Mouse (Mus musculus) bone marrow macrophage, adult 2 months (primary cell): ENCODE data around the gene Notch2. TPM values are rescaled to one million over a fixed set of nuclear protein-coding genes. Genes with fewer than 3 reads are reported as not detected.
A peak's percentile ranks its signal among the peaks of the same experiment; 100 is the strongest.

Source experiments
- H3K27ac ChIP-seq: 2 replicates; pipeline ENCODE4 v1.5.1; 2012; ENCODE audit warnings: low read depth, low read length; ENCODE audit not compliant: insufficient read depth
- H3K4me1 ChIP-seq: 2 replicates; pipeline ENCODE4 v1.6.1; 2012; ENCODE audit warnings: low read length; ENCODE audit not compliant: control insufficient read depth, insufficient read depth
- H3K4me3 ChIP-seq: 2 replicates; pipeline ENCODE4 v1.5.1; 2012; ENCODE audit warnings: mild to moderate bottlenecking, low read length, moderate library complexity; ENCODE audit not compliant: insufficient read depth
- CTCF ChIP-seq: IDR thresholded peaks from 2 replicates; pipeline ENCODE4 v1.5.1; 2012; ENCODE audit warnings: low read depth, mild to moderate bottlenecking, low read length, moderate library complexity
- POLR2A ChIP-seq: IDR thresholded peaks from 2 replicates; pipeline ENCODE4 v1.6.1; 2012; ENCODE audit warnings: mild to moderate bottlenecking, low read depth, low read length, borderline replicate concordance
- polyA plus RNA-seq: library from polyadenylated mRNA; stranded (reverse); fragments of >200 nt; gene quantifications from 2 replicates; pipeline ENCODE4 v1.2.4, GENCODE M21; 2012; ENCODE audit not compliant: missing spikeins, insufficient read depth, insufficient read length

Gene Notch2
- polyA plus RNA-seq, 1 experiment: 82.2 TPM

DNA sequence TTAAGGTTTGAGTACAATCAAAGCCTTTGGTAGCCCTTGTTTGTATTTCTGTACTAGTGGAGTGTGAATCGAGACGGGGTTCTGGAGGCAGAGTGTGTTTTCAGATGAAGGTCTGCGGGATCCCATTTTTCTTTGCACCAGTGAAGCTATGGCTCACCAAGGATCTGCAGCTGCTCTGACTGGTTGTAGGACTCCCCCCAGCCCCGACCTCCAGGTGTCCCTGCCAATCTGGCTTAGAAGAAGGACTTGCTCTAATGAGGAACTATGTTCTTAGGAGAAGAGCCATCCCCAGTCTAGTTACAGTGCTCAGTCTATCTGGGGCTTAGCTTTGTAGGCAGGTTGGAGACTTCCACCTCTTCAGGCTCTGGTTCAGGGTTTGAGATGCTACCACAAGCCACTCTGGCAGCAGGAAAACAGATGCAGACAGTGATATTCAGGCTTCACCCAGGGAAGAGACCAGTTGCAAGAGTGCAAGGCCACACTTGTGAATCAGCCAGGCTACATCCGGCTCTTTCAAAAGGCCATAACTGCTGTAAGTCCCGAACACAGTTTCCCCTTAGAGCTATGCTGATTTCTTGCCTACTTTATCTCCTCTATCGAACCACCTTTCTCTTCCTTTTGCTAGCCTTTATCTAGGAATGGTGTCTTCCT is 4.0 kb upstream of the Notch2 start:
- no peak overlapping the region for H3K27ac ChIP-seq
- no peak overlapping the region for H3K4me3 ChIP-seq
- peaks cover 13% of the 10 kb centered on the region for H3K4me1 ChIP-seq
- TF ChIP-seq CTCF (no peak), POLR2A (no peak)

DNA sequence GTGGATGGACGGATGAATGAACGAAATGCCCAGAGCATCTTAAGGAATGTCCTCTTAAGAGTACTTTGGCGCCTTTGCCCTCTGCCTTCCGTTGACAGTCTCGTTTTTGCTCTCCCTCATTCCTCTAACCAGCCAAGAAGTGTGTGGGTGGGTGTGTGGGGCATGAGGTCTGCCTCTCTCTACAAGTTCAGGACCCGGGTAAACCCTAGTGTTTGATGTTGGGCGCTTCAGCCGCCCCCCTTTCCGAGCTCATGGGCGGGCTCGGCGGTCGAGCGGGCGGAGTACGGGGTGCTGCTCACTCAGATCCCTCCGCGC is 284 bp upstream of the Notch2 start:
- H3K27ac ChIP-seq: peak overlapping the region; percentile 14; the same call in 1 of the 2 replicates
- TF ChIP-seq POLR2A (no peak), CTCF (no peak)
- H3K4me1 ChIP-seq: peaks cover 24% of the 10 kb centered on the region
- H3K4me3 ChIP-seq: peak overlapping the region; percentile 67

DNA sequence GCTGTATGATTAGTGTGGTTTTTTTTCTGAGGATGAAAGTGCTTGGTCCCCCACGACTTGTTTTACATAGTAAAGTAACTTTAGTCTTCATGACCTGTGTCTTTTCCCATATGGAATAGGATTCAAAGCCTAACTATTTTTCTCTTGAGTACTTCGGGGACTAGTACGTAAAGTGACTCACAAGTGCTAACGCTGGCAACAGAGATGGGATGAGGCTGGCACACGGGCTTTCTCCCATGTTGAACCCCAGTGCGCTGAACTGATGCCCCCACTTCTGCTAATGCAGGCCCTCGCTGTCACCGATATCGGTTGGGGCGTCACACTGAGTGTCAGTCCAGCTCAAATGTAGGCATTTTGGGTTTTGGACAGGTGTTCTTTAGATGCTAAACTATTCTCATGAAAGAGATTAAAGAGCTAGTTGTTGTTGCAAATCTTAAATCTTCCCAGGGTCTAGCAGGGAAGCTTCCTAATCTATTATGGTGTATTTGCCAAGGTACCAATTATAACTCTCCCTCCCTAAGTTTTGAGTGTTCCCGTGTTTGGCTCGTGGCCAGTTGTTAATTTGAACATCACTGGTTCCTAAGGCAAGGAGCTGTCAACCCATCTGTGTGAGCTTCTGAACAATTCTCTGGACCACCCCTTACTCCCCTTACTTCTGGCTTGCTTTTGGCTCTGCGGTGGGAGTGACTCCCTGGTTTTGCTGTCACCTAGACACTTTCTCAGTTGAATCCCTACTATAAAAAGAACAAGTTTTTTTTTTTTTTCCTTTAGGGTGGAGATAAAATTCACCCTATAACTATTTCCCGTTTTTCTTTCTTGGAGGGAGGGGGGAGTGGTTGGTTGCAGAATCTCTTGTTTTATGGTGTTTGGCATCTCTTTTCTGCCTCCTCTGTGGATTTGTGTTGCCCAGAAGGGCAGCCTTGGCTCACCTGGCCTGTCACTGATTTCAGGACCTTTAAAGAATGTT is 2.2 kb downstream of the Notch2 start:
- Histone ChIP-seq H3K27ac (peak overlapping the region; percentile 34), H3K4me1 (peaks cover 39% of the 10 kb centered on the region), H3K4me3 (peak overlapping the region; percentile 94)
- no peak for TF ChIP-seq CTCF
- TF ChIP-seq POLR2A: no peak

DNA sequence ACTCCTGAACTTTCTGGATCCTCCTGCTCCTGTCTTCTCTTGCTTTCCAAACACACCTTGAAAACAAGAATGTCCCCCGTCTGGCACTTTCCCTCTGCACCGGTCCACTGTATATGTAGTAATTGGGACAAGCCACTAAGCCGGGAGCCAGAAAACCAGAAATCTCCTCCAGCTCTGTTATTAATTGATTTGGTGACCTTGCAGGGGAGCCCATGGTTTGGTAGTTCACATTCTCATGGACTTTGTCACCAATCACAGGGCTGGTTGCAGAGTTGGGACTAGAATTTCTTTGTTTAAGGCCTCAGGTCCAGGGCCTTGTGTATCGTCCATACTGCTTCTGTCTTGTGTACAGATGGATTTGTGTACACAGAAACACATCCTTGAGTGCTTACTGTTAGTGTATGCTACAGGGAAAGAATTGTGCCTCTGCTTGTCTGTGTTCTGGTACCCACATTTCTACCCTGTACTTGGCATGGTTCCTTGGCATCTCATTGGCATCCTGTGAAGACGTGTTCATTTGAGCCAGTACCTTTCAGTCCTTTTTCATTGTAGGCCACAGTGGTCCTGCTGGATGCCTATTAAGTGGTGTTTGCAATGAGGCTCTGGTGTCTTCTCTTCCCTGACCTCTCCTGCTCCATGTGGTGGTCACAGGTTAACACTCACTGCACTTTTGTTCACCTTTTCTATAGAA is 3.7 kb downstream of the Notch2 start:
- no peak for TF ChIP-seq CTCF
- TF ChIP-seq POLR2A: no peak
- Histone ChIP-seq H3K27ac (no peak overlapping the region), H3K4me1 (peaks cover 44% of the 10 kb centered on the region), H3K4me3 (no peak overlapping the region)

DNA sequence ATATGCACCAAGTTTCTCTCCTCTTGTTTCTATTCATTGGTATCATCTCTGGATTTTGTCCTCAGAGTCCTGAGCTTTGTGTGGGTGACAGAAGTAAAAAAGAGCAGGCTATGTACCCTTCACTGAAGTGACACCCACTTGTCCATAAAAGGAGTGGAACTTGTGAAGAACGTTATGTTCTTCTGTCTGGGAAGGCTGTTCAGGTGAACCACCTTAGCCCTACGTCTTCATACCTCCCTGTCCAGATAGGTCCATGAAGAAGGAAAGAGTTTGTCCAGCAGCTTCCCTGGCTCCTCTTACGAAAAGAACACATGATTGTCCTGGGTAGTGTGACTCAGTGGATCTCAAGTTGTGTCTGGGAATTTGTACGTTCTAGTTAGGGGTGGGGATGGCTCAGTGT is 4.9 kb downstream of the Notch2 start:
- TF ChIP-seq CTCF (no peak), POLR2A (no peak)
- Histone ChIP-seq H3K4me3 (no peak overlapping the region), H3K4me1 (peaks cover 41% of the 10 kb centered on the region), H3K27ac (no peak overlapping the region)

GRCm38 (mm10) chr3:98020431-98021229 is 7.3 kb downstream of the Notch2 start:
- Histone ChIP-seq H3K4me1 (peaks cover 56% of the 10 kb centered on the region), H3K27ac (no peak overlapping the region), H3K4me3 (no peak overlapping the region)
- no peak for TF ChIP-seq POLR2A
- TF ChIP-seq CTCF: no peak

GRCm38 (mm10) chr3:98024288-98024848 is 11.0 kb downstream of the Notch2 start:
- no peak for TF ChIP-seq POLR2A
- TF ChIP-seq CTCF: no peak
- peaks cover 53% of the 10 kb centered on the region for H3K4me1 ChIP-seq
- peak overlapping the region; percentile 47 for H3K4me3 ChIP-seq
- peak overlapping the region; percentile 93 for H3K27ac ChIP-seq

DNA sequence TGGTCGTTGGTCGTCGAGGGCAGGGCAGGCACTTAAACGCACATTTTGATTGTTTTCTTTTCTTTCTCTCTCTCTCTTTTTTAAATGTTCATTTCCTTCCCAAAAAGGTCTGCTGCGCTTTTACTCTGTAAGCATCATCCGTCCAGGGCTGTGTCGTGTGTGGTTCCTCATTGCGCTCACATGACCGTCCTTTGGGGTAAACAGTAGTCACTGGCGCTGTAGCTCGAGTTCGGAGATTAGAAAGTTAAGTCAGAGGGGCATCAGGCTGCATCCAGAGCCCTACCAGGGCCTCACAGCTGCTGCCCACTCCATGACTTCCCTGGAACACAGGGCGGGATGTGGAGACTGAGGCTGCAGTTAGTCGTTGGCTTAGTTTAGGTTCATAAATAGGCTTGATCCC is 12.2 kb downstream of the Notch2 start:
- peak overlapping the region; percentile 93 for H3K27ac ChIP-seq
- H3K4me3 ChIP-seq: peak overlapping the region; percentile 47
- H3K4me1 ChIP-seq: peaks cover 60% of the 10 kb centered on the region
- TF ChIP-seq CTCF: no peak
- TF ChIP-seq POLR2A: no peak

DNA sequence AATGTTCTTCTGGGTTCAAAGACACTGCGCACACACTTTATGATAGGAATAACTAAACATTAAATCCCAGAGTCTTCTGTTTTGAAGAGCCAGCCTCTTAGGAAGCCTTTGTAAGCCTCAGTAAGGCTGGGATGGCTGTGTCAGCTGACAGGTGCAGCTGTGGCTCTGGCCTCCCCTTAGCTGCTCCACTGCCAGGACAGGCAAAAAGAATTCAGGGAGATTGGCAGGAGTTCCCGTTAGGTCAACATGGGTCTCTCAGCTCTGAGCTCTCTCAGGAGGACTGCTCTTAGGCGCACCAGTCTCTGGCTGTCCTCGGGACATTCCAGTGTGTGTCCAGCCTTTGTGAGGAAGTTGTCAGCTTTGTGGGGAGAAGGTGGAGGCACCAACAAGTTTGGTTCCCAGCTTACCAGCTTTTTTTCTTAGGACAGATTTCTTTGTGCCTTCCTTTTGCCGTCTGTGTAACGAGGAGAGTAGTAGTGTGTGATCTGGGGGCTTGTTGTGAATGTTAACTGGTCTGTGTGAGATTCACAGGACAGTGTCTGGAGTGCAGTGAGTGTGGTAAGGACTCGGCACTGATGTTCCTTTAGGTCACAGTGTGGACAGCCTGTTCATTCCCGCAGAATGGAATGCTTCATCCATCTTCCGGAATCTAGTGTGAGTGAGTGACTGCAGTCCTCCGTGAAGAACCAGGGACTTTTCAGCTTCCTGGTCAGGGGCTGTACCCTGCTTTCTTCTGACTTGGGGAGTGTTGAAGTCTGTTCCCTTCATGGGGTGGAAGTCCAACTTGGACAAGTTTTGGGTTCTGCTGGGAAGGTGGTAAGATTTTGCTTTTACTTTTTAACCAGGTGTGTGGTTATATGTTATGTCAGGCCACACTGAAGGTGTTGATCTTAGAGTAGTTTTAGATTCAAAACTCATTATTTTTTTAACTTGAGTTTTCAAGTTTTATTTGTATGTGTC is 12.9 kb downstream of the Notch2 start:
- Histone ChIP-seq H3K4me3 (peak overlapping the region; percentile 47), H3K4me1 (peaks cover 65% of the 10 kb centered on the region), H3K27ac (peak overlapping the region; percentile 93)
- no peak for TF ChIP-seq POLR2A
- TF ChIP-seq CTCF: no peak
